Mouse (Mus musculus) midbrain, embryonic 11.5 days (tissue): ENCODE results near the gene Ccr5. TPM values are rescaled to one million over a fixed set of nuclear protein-coding genes. Genes with fewer than 3 reads are reported as not detected.
"Not testable (repeated sequence)": the region's sequence is repeated elsewhere in the genome, so short reads cannot be mapped to it uniquely, and the experiment has no call there.

Source experiments
- ATAC-seq: fragments of 200-750 bp; cut with Nextera tagmentation; 2 replicates; pipeline ENCODE4 v1.8.0; 2017; ENCODE audit warnings: moderate TSS enrichment, moderate library complexity; ENCODE audit not compliant: low FRiP score
- DNase-seq: peaks from one replicate; pipeline ENCODE4 v3.0.0; 2015; ENCODE audit warnings: low spot score; ENCODE audit errors: missing footprints
- H3K27ac ChIP-seq: fragments of 300-500 bp; sonication (generic); 2 replicates; pipeline ENCODE4 v1.5.1; 2014; ENCODE audit warnings: low read depth, low read length
- H3K27me3 ChIP-seq: fragments of 300-500 bp; sonication (generic); 2 replicates; pipeline ENCODE4 v1.6.1; 2014; ENCODE audit warnings: mild to moderate bottlenecking, low read length, moderate library complexity, mixed read lengths; ENCODE audit not compliant: control insufficient read depth, insufficient read depth
- H3K36me3 ChIP-seq: fragments of 300-500 bp; sonication (generic); 2 replicates; pipeline ENCODE4 v1.6.1; 2014; ENCODE audit warnings: mild to moderate bottlenecking, low read length, moderate library complexity, mixed read lengths; ENCODE audit not compliant: control insufficient read depth, insufficient read depth
- H3K4me1 ChIP-seq: fragments of 300-500 bp; sonication (generic); 2 replicates; pipeline ENCODE4 v1.6.1; 2014; ENCODE audit warnings: low read length; ENCODE audit not compliant: control insufficient read depth, insufficient read depth
- H3K4me2 ChIP-seq: fragments of 300-500 bp; sonication (generic); 2 replicates; pipeline ENCODE4 v1.6.1; 2014; ENCODE audit warnings: mild to moderate bottlenecking, moderate library complexity
- H3K4me3 ChIP-seq: fragments of 300-500 bp; sonication (generic); 2 replicates; pipeline ENCODE4 v1.5.1; 2014; ENCODE audit warnings: low read depth, low read length
- H3K9ac ChIP-seq: fragments of 300-500 bp; sonication (generic); 2 replicates; pipeline ENCODE4 v1.6.1; 2014; ENCODE audit warnings: low read length
- H3K9me3 ChIP-seq: fragments of 300-500 bp; sonication (generic); 2 replicates; pipeline ENCODE4 v1.6.1; 2016; ENCODE audit warnings: low read length; ENCODE audit not compliant: control insufficient read depth
- WGBS: fragments of 180-500 bp; shearing (Covaris S2); extraction: QIAGEN DNeasy Blood & Tissue Kit; methylation state at CpG from one replicate; pipeline ENCODE4 v1.1.7; 2014; 5-methylcytosine and 5-hydroxymethylcytosine counted together
- polyA plus RNA-seq: library from polyadenylated mRNA; unstranded; fragments of >200 nt; fragmentation: Nextera tagmentation; extraction: Ambion mirVana; gene quantifications from 2 replicates; pipeline ENCODE4 v1.2.1, GENCODE M21; 2014

Ccr5 gene
- 0.15 and 0.25 TPM in 2 replicates for polyA plus RNA-seq

GRCm38 (mm10) chr9:124121387-124122184 lies at the start of gene Ccr5:
Gene Ccr5 (plus strand): TSS chr9:124121543.
- 81% methylated on average over 3 of the region's 3 CpGs for WGBS
- no peak within 1 kb of the TSS for H3K27ac ChIP-seq
- ATAC-seq: no peak

GRCm38 (mm10) chr9:124079803-124080202 lies 41.5 kb upstream of the Ccr5 start:
- Histone ChIP-seq H3K9ac (no peak overlapping the region), H3K36me3 (no peaks in the 10 kb centered on the region), H3K4me2 (no peak overlapping the region), H3K4me1 (no peaks in the 10 kb centered on the region), H3K27me3 (no peaks in the 10 kb centered on the region), H3K27ac (no peak overlapping the region), H3K9me3 (no peaks in the 10 kb centered on the region), H3K4me3 (no peak overlapping the region)
- no peak for DNase-seq
- no peak for ATAC-seq
- 62% methylated on average over 4 of the region's 4 CpGs for WGBS

More at GRCm38 (mm10) chr9:124121387-124122184, at the start of gene Ccr5:
- H3K27me3 ChIP-seq: no peaks in the 10 kb centered on the region
- no peak within 1 kb of the TSS for H3K4me2 ChIP-seq
- H3K9me3 ChIP-seq: no peaks in the 10 kb centered on the region
- no peak within 1 kb of the TSS for H3K4me3 ChIP-seq
- no peaks in the 10 kb centered on the region for H3K36me3 ChIP-seq
- no peak for DNase-seq
- no peak within 1 kb of the TSS for H3K9ac ChIP-seq
- H3K4me1 ChIP-seq: no peaks in the 10 kb centered on the region

GRCm38 (mm10) chr9:124080471-124080870 lies 40.9 kb upstream of the Ccr5 start:
- 93% methylated on average over 12 of the region's 13 CpGs for WGBS
- not testable (repeated sequence) for H3K9ac ChIP-seq, H3K36me3 ChIP-seq

GRCm38 (mm10) chr9:124090441-124090840 lies 30.9 kb upstream of the Ccr5 start:
- ATAC-seq: no peak
- H3K9ac ChIP-seq: no peak overlapping the region
- H3K4me2 ChIP-seq: no peak overlapping the region
- no peaks in the 10 kb centered on the region for H3K36me3 ChIP-seq
- DNase-seq: no peak
- H3K27ac ChIP-seq: no peak overlapping the region
- no peak overlapping the region for H3K4me3 ChIP-seq
- 78% methylated on average over 1 of the region's 1 CpGs for WGBS
- H3K4me1 ChIP-seq: no peaks in the 10 kb centered on the region
- no peaks in the 10 kb centered on the region for H3K27me3 ChIP-seq
- H3K9me3 ChIP-seq: no peaks in the 10 kb centered on the region

More at GRCm38 (mm10) chr9:124080471-124080870, 40.9 kb upstream of the Ccr5 start:
- DNase-seq, H3K4me3 ChIP-seq, H3K9me3 ChIP-seq, H3K27me3 ChIP-seq, ATAC-seq, H3K27ac ChIP-seq, H3K4me2 ChIP-seq, H3K4me1 ChIP-seq: not testable (repeated sequence)

GRCm38 (mm10) chr9:124099127-124099526 lies 22.2 kb upstream of the Ccr5 start:
- Histone ChIP-seq H3K27ac (no peak overlapping the region), H3K9me3 (no peaks in the 10 kb centered on the region), H3K36me3 (no peaks in the 10 kb centered on the region), H3K4me3 (no peak overlapping the region), H3K4me1 (no peaks in the 10 kb centered on the region), H3K9ac (no peak overlapping the region), H3K27me3 (no peaks in the 10 kb centered on the region), H3K4me2 (no peak overlapping the region)
- no peak for DNase-seq
- WGBS: 89% methylated on average over 1 of the region's 1 CpGs
- no peak for ATAC-seq

- DNase-seq: no peak
- Histone ChIP-seq H3K4me1 (no peaks in the 10 kb centered on the region), H3K36me3 (no peaks in the 10 kb centered on the region), H3K4me2 (no peak overlapping the region), H3K9me3 (no peaks in the 10 kb centered on the region), H3K27ac (no peak overlapping the region), H3K9ac (no peak overlapping the region), H3K4me3 (no peak overlapping the region), H3K27me3 (no peaks in the 10 kb centered on the region)
- no peak for ATAC-seq
- WGBS: 83% methylated on average over 1 of the region's 1 CpGs
Observed at GRCm38 (mm10) chr9:124100357-124100756, 21.0 kb upstream of the Ccr5 start.

GRCm38 (mm10) chr9:124101723-124102122 lies 19.6 kb upstream of the Ccr5 start, which contains the start of gene Ccr2:
Gene Ccr2 (plus strand): TSS chr9:124101950.
- 90% methylated on average over 4 of the region's 4 CpGs for WGBS
- ATAC-seq: no peak
- no peaks in the 10 kb centered on the region for H3K36me3 ChIP-seq
- H3K4me3 ChIP-seq: no peak within 1 kb of the TSS
- no peak within 1 kb of the TSS for H3K4me2 ChIP-seq
- no peak within 1 kb of the TSS for H3K9ac ChIP-seq
- no peaks in the 10 kb centered on the region for H3K9me3 ChIP-seq
- no peak within 1 kb of the TSS for H3K27ac ChIP-seq
- H3K4me1 ChIP-seq: no peaks in the 10 kb centered on the region
- DNase-seq: no peak
- no peaks in the 10 kb centered on the region for H3K27me3 ChIP-seq

- Histone ChIP-seq H3K27ac (no peak overlapping the region), H3K9me3 (no peaks in the 10 kb centered on the region), H3K27me3 (no peaks in the 10 kb centered on the region), H3K4me3 (no peak overlapping the region), H3K4me1 (no peaks in the 10 kb centered on the region), H3K4me2 (no peak overlapping the region), H3K36me3 (no peaks in the 10 kb centered on the region), H3K9ac (no peak overlapping the region)
- 67% methylated on average over 1 of the region's 1 CpGs for WGBS
- DNase-seq (no peak), ATAC-seq (no peak)
Observed at GRCm38 (mm10) chr9:124103199-124103598, 18.1 kb upstream of the Ccr5 start.

- no peaks in the 10 kb centered on the region for H3K27me3 ChIP-seq
- no peaks in the 10 kb centered on the region for H3K9me3 ChIP-seq
- H3K4me3 ChIP-seq: no peak overlapping the region
- no peaks in the 10 kb centered on the region for H3K36me3 ChIP-seq
- DNase-seq: no peak
- no peaks in the 10 kb centered on the region for H3K4me1 ChIP-seq
- H3K27ac ChIP-seq: no peak overlapping the region
- H3K9ac ChIP-seq: no peak overlapping the region
- no peak overlapping the region for H3K4me2 ChIP-seq
- ATAC-seq: no peak
Observed at GRCm38 (mm10) chr9:124105196-124105595, 16.1 kb upstream of the Ccr5 start.
